Mouse (Mus musculus) limb, embryonic 11.5 days (tissue): ENCODE data around the gene Smarca2. TPM values are rescaled to one million over a fixed set of nuclear protein-coding genes. Genes with fewer than 3 reads are reported as not detected.

Experiments used
- ATAC-seq: fragments of 200-750 bp; cut with Nextera tagmentation; 2 replicates; pipeline ENCODE4 v1.8.0; 2017; ENCODE audit warnings: low read depth; ENCODE audit not compliant: insufficient number of reproducible peaks, low FRiP score, low TSS enrichment
- DNase-seq: peaks from one replicate; pipeline ENCODE4 v3.0.0-alpha.2; 2015; ENCODE audit warnings: low spot score
- H3K27ac ChIP-seq: fragments of 300-500 bp; sonication (generic); replicated peaks from 2 replicates; pipeline ENCODE4 v1.5.1; 2014; ENCODE audit warnings: low read depth, mild to moderate bottlenecking, low read length
- H3K27me3 ChIP-seq: fragments of 300-500 bp; sonication (generic); 2 replicates; pipeline ENCODE4 v1.6.1; 2014; ENCODE audit warnings: mild to moderate bottlenecking, low read length, mixed read lengths; ENCODE audit not compliant: control insufficient read depth, insufficient read depth
- H3K36me3 ChIP-seq: fragments of 300-500 bp; sonication (generic); 2 replicates; pipeline ENCODE4 v1.6.1; 2014; ENCODE audit warnings: mild to moderate bottlenecking, low read length, moderate library complexity, mixed read lengths; ENCODE audit not compliant: control insufficient read depth, insufficient read depth
- H3K4me1 ChIP-seq: fragments of 300-500 bp; sonication (generic); 2 replicates; pipeline ENCODE4 v1.6.1; 2014; ENCODE audit warnings: low read length, mixed read lengths; ENCODE audit not compliant: control insufficient read depth, insufficient read depth
- H3K4me2 ChIP-seq: fragments of 300-500 bp; sonication (generic); 2 replicates; pipeline ENCODE4 v1.6.1; 2014; ENCODE audit warnings: low read depth, mild to moderate bottlenecking, moderate library complexity; ENCODE audit not compliant: severe bottlenecking
- H3K4me3 ChIP-seq: fragments of 300-500 bp; sonication (generic); 2 replicates; pipeline ENCODE4 v1.5.1; 2014; ENCODE audit warnings: low read depth, low read length
- H3K9ac ChIP-seq: fragments of 300-500 bp; sonication (generic); 2 replicates; pipeline ENCODE4 v1.6.1; 2014; ENCODE audit warnings: mild to moderate bottlenecking, low read length
- H3K9me3 ChIP-seq: fragments of 300-500 bp; sonication (generic); 2 replicates; pipeline ENCODE4 v1.6.1; 2016; ENCODE audit warnings: low read length; ENCODE audit not compliant: control insufficient read depth
- WGBS: fragments of 180-500 bp; shearing (Covaris S2); extraction: QIAGEN DNeasy Blood & Tissue Kit; methylation state at CpG from one replicate; pipeline ENCODE4 v1.1.7; 2014; 5-methylcytosine and 5-hydroxymethylcytosine counted together
- polyA plus RNA-seq: library from polyadenylated mRNA; unstranded; fragments of >200 nt; fragmentation: Nextera tagmentation; extraction: Ambion mirVana; gene quantifications from 2 replicates; pipeline ENCODE4 v1.2.1, GENCODE M21; 2014

Gene Smarca2
- polyA plus RNA-seq, 1 experiment from 2014 or later, result 60.0 TPM

- Histone ChIP-seq H3K27me3 (no peaks in the 10 kb centered on the region), H3K4me2 (no peak overlapping the region), H3K36me3 (no peaks in the 10 kb centered on the region), H3K9ac (no peak overlapping the region), H3K4me3 (no peak overlapping the region), H3K4me1 (peaks cover 6% of the 10 kb centered on the region; the same call in 1 of the 2 replicates), H3K27ac (no peak overlapping the region), H3K9me3 (no peaks in the 10 kb centered on the region)
- 83% methylated on average over 8 of the region's 8 CpGs for WGBS
- ATAC-seq (no peak), DNase-seq (no peak)
These were observed 151.5 kb downstream of the Smarca2 start for GRCm38 (mm10) chr19:26756399-26756798.

GRCm38 (mm10) chr19:26758156-26758555 is 153.3 kb downstream of the Smarca2 start:
- ATAC-seq, result no peak
- H3K27ac ChIP-seq, result no peak overlapping the region
- H3K36me3 ChIP-seq, result no peaks in the 10 kb centered on the region
- no peak for DNase-seq
- no peak overlapping the region for H3K9ac ChIP-seq
- H3K9me3 ChIP-seq, result no peaks in the 10 kb centered on the region
- no peak overlapping the region for H3K4me2 ChIP-seq
- no peaks in the 10 kb centered on the region for H3K27me3 ChIP-seq
- peaks cover 6% of the 10 kb centered on the region; the same call in 1 of the 2 replicates for H3K4me1 ChIP-seq
- 90% methylated on average over 8 of the region's 8 CpGs for WGBS
- no peak overlapping the region for H3K4me3 ChIP-seq

- H3K9ac ChIP-seq, result no peak overlapping the region
- H3K9me3 ChIP-seq, result no peaks in the 10 kb centered on the region
- DNase-seq (no peak), ATAC-seq (no peak)
- no peaks in the 10 kb centered on the region for H3K27me3 ChIP-seq
- no peaks in the 10 kb centered on the region for H3K36me3 ChIP-seq
- no peak overlapping the region for H3K27ac ChIP-seq
- peaks cover 6% of the 10 kb centered on the region; the same call in 1 of the 2 replicates for H3K4me1 ChIP-seq
- no peak overlapping the region for H3K4me2 ChIP-seq
- 75% methylated on average over 7 of the region's 7 CpGs for WGBS
- no peak overlapping the region for H3K4me3 ChIP-seq
These were observed 153.8 kb downstream of the Smarca2 start for GRCm38 (mm10) chr19:26758620-26759019.

- Histone ChIP-seq H3K9me3 (no peaks in the 10 kb centered on the region), H3K9ac (no peak overlapping the region), H3K4me3 (no peak overlapping the region), H3K27me3 (no peaks in the 10 kb centered on the region), H3K27ac (no peak overlapping the region), H3K4me1 (no peaks in the 10 kb centered on the region), H3K36me3 (no peaks in the 10 kb centered on the region), H3K4me2 (no peak overlapping the region)
- DNase-seq, result no peak
- WGBS, result 83% methylated on average over 13 of the region's 13 CpGs
- no peak for ATAC-seq
These were observed 154.4 kb downstream of the Smarca2 start for GRCm38 (mm10) chr19:26759295-26759694.

- no peak overlapping the region for H3K27ac ChIP-seq
- H3K27me3 ChIP-seq, result no peaks in the 10 kb centered on the region
- DNase-seq, result no peak
- H3K4me3 ChIP-seq, result no peak overlapping the region
- no peaks in the 10 kb centered on the region for H3K36me3 ChIP-seq
- H3K4me1 ChIP-seq, result no peaks in the 10 kb centered on the region
- no peak for ATAC-seq
- H3K9me3 ChIP-seq, result no peaks in the 10 kb centered on the region
- no peak overlapping the region for H3K4me2 ChIP-seq
- no peak overlapping the region for H3K9ac ChIP-seq
These were observed 156.4 kb downstream of the Smarca2 start for GRCm38 (mm10) chr19:26761257-26761656.

GRCm38 (mm10) chr19:26765483-26765882 is 160.6 kb downstream of the Smarca2 start:
- H3K9me3 ChIP-seq, result no peaks in the 10 kb centered on the region
- DNase-seq, result no peak
- H3K9ac ChIP-seq, result no peak overlapping the region
- no peaks in the 10 kb centered on the region for H3K27me3 ChIP-seq
- 88% methylated on average over 7 of the region's 7 CpGs for WGBS
- no peaks in the 10 kb centered on the region for H3K36me3 ChIP-seq
- no peak for ATAC-seq
- peaks cover 8% of the 10 kb centered on the region for H3K4me1 ChIP-seq
- H3K4me3 ChIP-seq, result no peak overlapping the region
- H3K4me2 ChIP-seq, result no peak overlapping the region
- no peak overlapping the region for H3K27ac ChIP-seq

GRCm38 (mm10) chr19:26767454-26767853 is 162.6 kb downstream of the Smarca2 start:
- Histone ChIP-seq H3K4me1 (peaks cover 8% of the 10 kb centered on the region), H3K9me3 (no peaks in the 10 kb centered on the region), H3K27ac (no peak overlapping the region), H3K9ac (no peak overlapping the region), H3K4me2 (no peak overlapping the region), H3K4me3 (no peak overlapping the region), H3K36me3 (peaks cover 3% of the 10 kb centered on the region; the same call in 1 of the 2 replicates), H3K27me3 (no peaks in the 10 kb centered on the region)
- DNase-seq, result no peak
- 94% methylated on average over 13 of the region's 13 CpGs for WGBS
- no peak for ATAC-seq

- H3K4me1 ChIP-seq, result peaks cover 8% of the 10 kb centered on the region
These were observed 163.1 kb downstream of the Smarca2 start for GRCm38 (mm10) chr19:26767941-26768340.

GRCm38 (mm10) chr19:26768846-26769245 is 164.0 kb downstream of the Smarca2 start:
- Histone ChIP-seq H3K27me3 (no peaks in the 10 kb centered on the region), H3K4me3 (no peak overlapping the region), H3K4me2 (no peak overlapping the region), H3K9me3 (no peaks in the 10 kb centered on the region), H3K27ac (no peak overlapping the region), H3K36me3 (peaks cover 3% of the 10 kb centered on the region; the same call in 1 of the 2 replicates), H3K9ac (no peak overlapping the region), H3K4me1 (peaks cover 8% of the 10 kb centered on the region)
- 88% methylated on average over 5 of the region's 5 CpGs for WGBS
- ATAC-seq, result no peak
- DNase-seq, result no peak

More at GRCm38 (mm10) chr19:26767941-26768340, 163.1 kb downstream of the Smarca2 start:
- DNase-seq, result no peak
- H3K4me2 ChIP-seq, result no peak overlapping the region
- no peaks in the 10 kb centered on the region for H3K27me3 ChIP-seq
- peaks cover 3% of the 10 kb centered on the region; the same call in 1 of the 2 replicates for H3K36me3 ChIP-seq
- ATAC-seq, result no peak
- no peak overlapping the region for H3K27ac ChIP-seq
- no peak overlapping the region for H3K4me3 ChIP-seq
- 93% methylated on average over 6 of the region's 6 CpGs for WGBS
- no peaks in the 10 kb centered on the region for H3K9me3 ChIP-seq
- H3K9ac ChIP-seq, result no peak overlapping the region
